Mouse (Mus musculus) testis, adult 2 months (tissue): ENCODE data around the gene Pth1r.

ENCODE experiments used
- CTCF ChIP-seq: fragments of 200-500 bp; IDR thresholded peaks from 2 replicates; pipeline ENCODE4 v1.5.1; 2012; ENCODE audit warnings: low read depth, mild to moderate bottlenecking, inconsistent platforms, low read length, moderate library complexity; ENCODE audit not compliant: control insufficient read depth, insufficient read depth, insufficient replicate concordance
- POLR2A ChIP-seq: fragments of 200-500 bp; IDR thresholded peaks from 2 replicates; pipeline ENCODE4 v1.6.1; 2012; ENCODE audit warnings: low read depth, mild to moderate bottlenecking, inconsistent platforms, low read length, moderate library complexity; ENCODE audit not compliant: control insufficient read depth

- TF ChIP-seq CTCF (no peak), POLR2A (no peak)
Measured at GRCm38 (mm10) chr9:110681817-110682216, 65.1 kb downstream of the Pth1r start.
